Mouse (Mus musculus) lung, adult 2 months (tissue): ENCODE results near the gene Prkca. TPM values are rescaled to one million over a fixed set of nuclear protein-coding genes. Genes with fewer than 3 reads are reported as not detected.
A peak's percentile ranks its signal among the peaks of the same experiment; 100 is the strongest.

ENCODE experiments used
- DNase-seq: peaks from one replicate; pipeline ENCODE4 v3.0.0; 2022
- H3K4me1 ChIP-seq: fragments of 200-500 bp; 2 replicates; pipeline ENCODE4 v1.6.1; 2011; ENCODE audit warnings: low read length; ENCODE audit not compliant: control insufficient read depth, insufficient read depth
- H3K4me3 ChIP-seq: fragments of 200-500 bp; replicated peaks from 2 replicates; pipeline ENCODE3; 2011; ENCODE audit warnings: low read depth, mild to moderate bottlenecking, control low read depth, low read length; ENCODE audit errors: extremely low read depth
- CTCF ChIP-seq: fragments of 200-500 bp; IDR thresholded peaks from 2 replicates; pipeline ENCODE4 v1.5.1; 2011; ENCODE audit warnings: mild to moderate bottlenecking, low read length, control low read depth; ENCODE audit not compliant: insufficient read depth
- POLR2A ChIP-seq: fragments of 200-500 bp; IDR thresholded peaks from 2 replicates; pipeline ENCODE4 v1.6.1; 2011; ENCODE audit warnings: low read depth, mild to moderate bottlenecking, control low read depth, low read length, borderline replicate concordance; ENCODE audit errors: extremely low read depth
- WGBS: fragments of 180-500 bp; shearing (Covaris S2); methylation state at CpG from one replicate; pipeline ENCODE4 v1.1.7; 2018; 5-methylcytosine and 5-hydroxymethylcytosine counted together
- polyA plus RNA-seq: library from polyadenylated mRNA; depleted of rRNA; stranded (reverse); fragments of >200 nt; gene quantifications from 2 replicates; pipeline ENCODE4 v1.2.3, GENCODE M21; 2012

Gene Prkca
- polyA plus RNA-seq, 1 experiment = 13.5 TPM

GRCm38 (mm10) chr11:108071230-108071629 is 272.5 kb downstream of the Prkca start:
- no peak for TF ChIP-seq CTCF
- no peak for TF ChIP-seq POLR2A
- no peak for DNase-seq
- Histone ChIP-seq H3K4me3 (no peak overlapping the region), H3K4me1 (no peaks in the 10 kb centered on the region; the same call in 1 of the 2 replicates)
- 76% methylated on average over 6 of the region's 6 CpGs for WGBS

GRCm38 (mm10) chr11:108070038-108070437 is 273.7 kb downstream of the Prkca start:
- no peak for TF ChIP-seq POLR2A
- TF ChIP-seq CTCF = no peak
- Histone ChIP-seq H3K4me1 (no peaks in the 10 kb centered on the region; the same call in 1 of the 2 replicates), H3K4me3 (no peak overlapping the region)
- no peak for DNase-seq
- 63% methylated on average over 6 of the region's 6 CpGs for WGBS

- TF ChIP-seq POLR2A (no peak), CTCF (no peak)
- no peak for DNase-seq
- Histone ChIP-seq H3K4me1 (no peaks in the 10 kb centered on the region; the same call in 1 of the 2 replicates), H3K4me3 (no peak overlapping the region)
- 73% methylated on average over 5 of the region's 5 CpGs for WGBS
These were observed 275.3 kb downstream of the Prkca start for GRCm38 (mm10) chr11:108068430-108068829.

GRCm38 (mm10) chr11:108067161-108067560 is 276.6 kb downstream of the Prkca start:
- WGBS = 81% methylated on average over 7 of the region's 7 CpGs
- DNase-seq = no peak
- H3K4me3 ChIP-seq = no peak overlapping the region
- peaks cover 2% of the 10 kb centered on the region for H3K4me1 ChIP-seq
- no peak for TF ChIP-seq POLR2A
- TF ChIP-seq CTCF = no peak

- Histone ChIP-seq H3K4me3 (no peak overlapping the region), H3K4me1 (peaks cover 4% of the 10 kb centered on the region)
- WGBS = 48% methylated on average over 3 of the region's 3 CpGs
- no peak for DNase-seq
- TF ChIP-seq POLR2A (no peak), CTCF (no peak)
These were observed 279.3 kb downstream of the Prkca start for GRCm38 (mm10) chr11:108064401-108064800.

- peaks cover 4% of the 10 kb centered on the region for H3K4me1 ChIP-seq
- no peak for DNase-seq
- TF ChIP-seq POLR2A (no peak), CTCF (no peak)
- H3K4me3 ChIP-seq = no peak overlapping the region
- WGBS = 75% methylated on average over 8 of the region's 8 CpGs
These were observed 280.6 kb downstream of the Prkca start for GRCm38 (mm10) chr11:108063096-108063495.

GRCm38 (mm10) chr11:108061571-108062479 is 281.9 kb downstream of the Prkca start:
- no peak for DNase-seq
- Histone ChIP-seq H3K4me1 (peaks cover 4% of the 10 kb centered on the region), H3K4me3 (no peak overlapping the region)
- TF ChIP-seq CTCF = no peak
- TF ChIP-seq POLR2A = peak; percentile 20; the same call in 1 of the 2 replicates
- WGBS = 64% methylated on average over 17 of the region's 17 CpGs

GRCm38 (mm10) chr11:108057138-108057537 is 286.6 kb downstream of the Prkca start:
- H3K4me3 ChIP-seq = no peak overlapping the region
- no peak for DNase-seq
- H3K4me1 ChIP-seq = peaks cover 2% of the 10 kb centered on the region; the same call in 1 of the 2 replicates
- WGBS = 89% methylated on average over 6 of the region's 6 CpGs
- TF ChIP-seq CTCF (no peak), POLR2A (no peak)

- TF ChIP-seq POLR2A (no peak), CTCF (no peak)
- Histone ChIP-seq H3K4me1 (no peaks in the 10 kb centered on the region), H3K4me3 (no peak overlapping the region)
- no peak for DNase-seq
- 81% methylated on average over 3 of the region's 3 CpGs for WGBS
These were observed 289.1 kb downstream of the Prkca start for GRCm38 (mm10) chr11:108054647-108055046.

- Histone ChIP-seq H3K4me3 (no peak overlapping the region), H3K4me1 (no peaks in the 10 kb centered on the region)
- 91% methylated on average over 10 of the region's 10 CpGs for WGBS
- TF ChIP-seq CTCF = no peak
- no peak for TF ChIP-seq POLR2A
- no peak for DNase-seq
These were observed 290.0 kb downstream of the Prkca start for GRCm38 (mm10) chr11:108053746-108054145.
